Mouse (Mus musculus) mature B cell (primary cell): ENCODE measurements around the gene Pde11a.

Source experiments
- in situ Hi-C: fragments of 300-500 bp; cut with MboI; formaldehyde crosslinking; loops from 2 replicates; pipeline ENCODE4 v1.14.3; 2019

Pde11a gene

GRCm38 (mm10) chr2:75959850-75960365, 378.7 kb downstream of the Pde11a start:
- in situ Hi-C loops, result no loop called here

DNA sequence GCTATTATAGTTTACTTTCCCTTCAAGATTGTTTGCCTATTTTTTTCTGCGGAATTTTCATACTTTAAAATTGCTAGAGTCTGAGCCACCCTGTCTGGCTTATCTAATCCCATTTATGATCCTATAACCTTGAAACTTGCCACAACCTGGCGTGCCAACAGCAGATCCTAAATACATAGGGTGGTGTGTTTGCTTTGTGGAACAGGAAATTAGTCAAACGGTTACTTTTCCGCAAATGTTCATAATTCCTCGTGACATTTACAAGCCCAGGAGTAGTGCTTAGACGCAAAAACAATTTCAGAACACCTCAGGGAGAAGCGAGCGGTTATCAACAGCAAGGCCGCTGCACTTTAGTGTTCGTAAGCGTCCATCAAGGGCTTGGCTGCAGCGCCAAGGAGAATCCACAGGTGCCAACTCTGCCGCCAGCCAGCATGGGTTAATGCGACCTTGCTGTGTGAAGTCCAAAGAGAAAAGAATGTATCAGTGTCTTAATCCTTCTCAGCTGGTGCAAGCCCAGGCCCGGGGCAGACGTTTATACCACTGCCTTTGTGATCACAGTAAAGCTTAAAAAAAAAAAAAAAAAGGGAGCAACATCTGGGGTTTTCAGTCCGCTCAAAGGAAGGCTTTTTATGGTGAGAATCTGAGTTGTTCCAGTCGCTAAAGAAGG, 379.3 kb downstream of the Pde11a start:
- in situ Hi-C loops, result no loop called here

DNA sequence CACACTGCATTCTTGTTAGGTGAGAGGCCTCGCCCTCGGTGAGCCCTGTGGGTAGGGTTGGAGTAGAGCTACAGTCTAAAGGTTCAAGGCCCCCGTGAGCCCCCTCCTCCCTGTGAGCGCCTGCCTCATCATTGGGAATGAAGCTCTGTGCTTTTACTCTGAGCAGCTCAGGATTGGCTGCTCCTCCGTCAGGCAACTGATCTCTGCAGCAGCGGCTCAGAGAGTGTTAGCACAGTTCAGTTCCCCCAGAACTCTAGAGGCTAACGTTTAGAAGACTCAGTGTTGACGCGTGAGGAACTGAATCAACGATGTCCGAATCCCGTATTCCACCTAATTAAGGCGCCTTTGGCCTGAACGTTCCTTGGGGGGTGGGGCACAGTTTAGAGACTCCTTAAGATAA, 382.9 kb downstream of the Pde11a start:
- in situ Hi-C loops, result no loop called here

DNA sequence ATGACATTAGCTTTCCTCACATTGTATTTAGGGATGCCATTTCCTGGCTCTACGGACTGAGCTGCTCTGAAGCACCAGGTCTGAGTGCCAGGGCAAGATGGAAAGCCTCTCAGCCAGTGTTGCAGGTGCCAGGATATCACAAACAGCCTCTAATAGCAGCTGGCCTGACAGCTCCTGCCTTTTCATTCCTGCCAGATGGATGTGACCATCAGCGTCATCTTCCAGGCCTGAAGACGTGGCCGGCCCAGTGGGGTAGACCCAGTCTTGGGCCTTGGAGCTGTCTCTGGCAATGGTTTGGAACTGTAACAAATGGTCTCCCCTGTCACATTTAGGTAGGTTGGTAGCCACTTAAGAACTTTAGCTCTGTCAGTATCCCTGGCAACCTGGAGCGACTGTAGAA, 385.3 kb downstream of the Pde11a start:
- in situ Hi-C loops, result no loop called here

- in situ Hi-C loops, result no loop called here
Observed at GRCm38 (mm10) chr2:75950685-75951084, 387.9 kb downstream of the Pde11a start.
